In genomic region chr5:23419616-23420170, GRCm38 (mm10) we compare ENCODE assay signal across 8 mouse cellular contexts. TPM values are rescaled to one million over a fixed set of nuclear protein-coding genes. Genes with fewer than 3 reads are reported as not detected.
DNase-seq lines count a peak whose midpoint lies in the region; ATAC-seq lines count a peak whose summit lies in the region.

No protein-coding gene starts in this region.

- peak overlapping the region; percentile 62 for H3K4me2 ChIP-seq in kidney, embryonic 16.5 days (replicated peaks; ENCODE audit: low read depth, low read length)
- peak overlapping the region; percentile 72 for H3K4me2 ChIP-seq in embryonic facial prominence, embryonic 15.5 days (replicated peaks)
- H3K4me2 ChIP-seq in intestine, embryonic 16.5 days (ENCODE audit: low read depth, low read length) = peak overlapping the region; percentile 71

- peaks cover 50% of the 10 kb centered on the region for H3K4me1 ChIP-seq in kidney, embryonic 16.5 days (ENCODE audit: insufficient read depth, low read length)
- peaks cover 56% of the 10 kb centered on the region for H3K4me1 ChIP-seq in embryonic facial prominence, embryonic 15.5 days
- peaks cover 33% of the 10 kb centered on the region for H3K4me1 ChIP-seq in intestine, embryonic 16.5 days (ENCODE audit: control insufficient read depth, insufficient read depth, low read length)

- no peak for DNase-seq in kidney, adult 8-10 months
- DNase-seq in naive thymus-derived CD4-positive, alpha-beta T cell, adult 2 months (ENCODE audit: low read depth) = peak; percentile 68
- DNase-seq in right cerebral cortex, adult 18-20 months = no peak
- no peak for DNase-seq in kidney, postnatal 36 days

- peak overlapping the region; percentile 63; the same call in 1 of the 2 replicates for H3K4me3 ChIP-seq in kidney, embryonic 16.5 days (ENCODE audit: low read length)
- H3K4me3 ChIP-seq in embryonic facial prominence, embryonic 15.5 days (replicated peaks) = no peak overlapping the region
- peak overlapping the region; percentile 57 for H3K4me3 ChIP-seq in intestine, embryonic 16.5 days (ENCODE audit: low read length)

- H3K9ac ChIP-seq in kidney, embryonic 16.5 days (replicated peaks; ENCODE audit: low read length) = peak overlapping the region; percentile 73; the same call in 1 of the 2 replicates
- H3K9ac ChIP-seq in embryonic facial prominence, embryonic 15.5 days = no peak overlapping the region
- no peak overlapping the region; the same call in 1 of the 2 replicates for H3K9ac ChIP-seq in intestine, embryonic 16.5 days (ENCODE audit: low read depth, low read length)

- WGBS in kidney, embryonic 16.5 days = 36% methylated on average over 7 of the region's 7 CpGs
- WGBS in embryonic facial prominence, embryonic 15.5 days = 34% methylated on average over 7 of the region's 7 CpGs
- WGBS in intestine, embryonic 16.5 days = 41% methylated on average over 7 of the region's 7 CpGs

- H3K27ac ChIP-seq in kidney, embryonic 16.5 days (ENCODE audit: low read length) = peak overlapping the region; percentile 94
- H3K27ac ChIP-seq in embryonic facial prominence, embryonic 15.5 days (replicated peaks) = peak overlapping the region; percentile 94
- peak overlapping the region; percentile 77; the same call in 1 of the 2 replicates for H3K27ac ChIP-seq in intestine, embryonic 16.5 days (ENCODE audit: low read length)

- peaks cover 10% of the 10 kb centered on the region; the same call in 1 of the 2 replicates for H3K36me3 ChIP-seq in kidney, embryonic 16.5 days (ENCODE audit: insufficient read depth, low read length)
- H3K36me3 ChIP-seq in embryonic facial prominence, embryonic 15.5 days = peaks cover 17% of the 10 kb centered on the region
- H3K36me3 ChIP-seq in intestine, embryonic 16.5 days (ENCODE audit: control insufficient read depth, insufficient read depth, low read length) = 0 out of 2 replicates have a peak, but pooled peaks cover 4% of the 10 kb centered on the region

- no peaks in the 10 kb centered on the region for H3K27me3 ChIP-seq in kidney, embryonic 16.5 days (ENCODE audit: insufficient read depth, low read length)
- no peaks in the 10 kb centered on the region for H3K27me3 ChIP-seq in embryonic facial prominence, embryonic 15.5 days
- H3K27me3 ChIP-seq in intestine, embryonic 16.5 days (replicated peaks; ENCODE audit: control insufficient read depth, insufficient read depth, low read length) = no peaks in the 10 kb centered on the region

- no peak for ATAC-seq in kidney, embryonic 16.5 days (ENCODE audit: low FRiP score, low TSS enrichment)
- no peak for ATAC-seq in embryonic facial prominence, embryonic 15.5 days (ENCODE audit: insufficient number of reproducible peaks, low FRiP score, low TSS enrichment, low read depth)
- no peak for ATAC-seq in intestine, embryonic 16.5 days
- no peak for ATAC-seq in inflammation-experienced regulatory T-cells, adult 6 months

- no peaks in the 10 kb centered on the region for H3K9me3 ChIP-seq in kidney, embryonic 16.5 days (ENCODE audit: low read length)
- no peaks in the 10 kb centered on the region for H3K9me3 ChIP-seq in embryonic facial prominence, embryonic 15.5 days (replicated peaks)
- no peaks in the 10 kb centered on the region for H3K9me3 ChIP-seq in intestine, embryonic 16.5 days (ENCODE audit: control insufficient read depth, low read length)

RNA-seq across cellular contexts. Expression of gene Kmt2e, which starts 14.5 kb away (rescaled TPM):
- 98.8 and 99.9 TPM in 2 replicates for polyA plus RNA-seq in kidney, embryonic 16.5 days (2015; fragmentation: Nextera tagmentation; extraction: Ambion mirVana)
- 105 and 109 TPM in 2 replicates for polyA plus RNA-seq in embryonic facial prominence, embryonic 15.5 days (2015; fragmentation: Nextera tagmentation; extraction: Ambion mirVana)
- 74.6 and 83.1 TPM in 2 replicates for polyA plus RNA-seq in intestine, embryonic 16.5 days (2015; fragmentation: Nextera tagmentation; extraction: Ambion mirVana)
- polyA plus RNA-seq in inflammation-experienced regulatory T-cells, adult 6 months (2017; shearing (Covaris generic)) = 100 to 1,000 TPM; 200 to 243 (median 210) TPM
